Mouse (Mus musculus) hindbrain, embryonic 16.5 days (tissue): ENCODE measurements at regions not wholly inside any gene's neighbourhood (a gene's known extent, or its start where the extent isn't known, plus 50 kb on each side); places are given as distances from the start of the nearest gene placed in this dataset.
A peak's percentile ranks its signal among the peaks of the same experiment; 100 is the strongest.

Experiments used
- ATAC-seq: fragments of 200-750 bp; cut with Nextera tagmentation; 2 replicates; pipeline ENCODE4 v1.8.0; 2017; ENCODE audit warnings: moderate TSS enrichment, moderate library complexity
- H3K27ac ChIP-seq: fragments of 300-500 bp; sonication (generic); 2 replicates; pipeline ENCODE4 v1.5.1; 2014; ENCODE audit warnings: low read depth, mild to moderate bottlenecking, control low read depth, low read length, moderate library complexity
- H3K27me3 ChIP-seq: fragments of 300-500 bp; sonication (generic); replicated peaks from 2 replicates; pipeline ENCODE4 v1.6.1; 2014; ENCODE audit warnings: low read length; ENCODE audit not compliant: control insufficient read depth, insufficient read depth
- H3K36me3 ChIP-seq: fragments of 300-500 bp; sonication (generic); 2 replicates; pipeline ENCODE4 v1.6.1; 2014; ENCODE audit warnings: mild to moderate bottlenecking, low read length, moderate library complexity, mixed read lengths; ENCODE audit not compliant: control insufficient read depth, insufficient read depth
- H3K4me1 ChIP-seq: fragments of 300-500 bp; sonication (generic); 2 replicates; pipeline ENCODE4 v1.6.1; 2014; ENCODE audit warnings: low read depth, low read length; ENCODE audit not compliant: control insufficient read depth, insufficient read depth
- H3K4me2 ChIP-seq: fragments of 300-500 bp; sonication (generic); 2 replicates; pipeline ENCODE4 v1.6.1; 2014; ENCODE audit warnings: mild to moderate bottlenecking, low read length, control low read depth, moderate library complexity
- H3K4me3 ChIP-seq: fragments of 300-500 bp; sonication (generic); 2 replicates; pipeline ENCODE4 v1.5.1; 2014; ENCODE audit warnings: mild to moderate bottlenecking, low read length, control low read depth, moderate library complexity
- H3K9ac ChIP-seq: fragments of 300-500 bp; sonication (generic); 2 replicates; pipeline ENCODE4 v1.6.1; 2014; ENCODE audit warnings: low read depth, mild to moderate bottlenecking, control low read depth, low read length, moderate library complexity
- H3K9me3 ChIP-seq: fragments of 300-500 bp; sonication (generic); 2 replicates; pipeline ENCODE4 v1.6.1; 2014; ENCODE audit warnings: mild to moderate bottlenecking, low read length, moderate library complexity; ENCODE audit not compliant: control insufficient read depth
- WGBS: fragments of 180-500 bp; shearing (Covaris S2); extraction: QIAGEN DNeasy Blood & Tissue Kit; methylation state at CpG from one replicate; pipeline ENCODE4 v1.1.7; 2014; 5-methylcytosine and 5-hydroxymethylcytosine counted together

DNA sequence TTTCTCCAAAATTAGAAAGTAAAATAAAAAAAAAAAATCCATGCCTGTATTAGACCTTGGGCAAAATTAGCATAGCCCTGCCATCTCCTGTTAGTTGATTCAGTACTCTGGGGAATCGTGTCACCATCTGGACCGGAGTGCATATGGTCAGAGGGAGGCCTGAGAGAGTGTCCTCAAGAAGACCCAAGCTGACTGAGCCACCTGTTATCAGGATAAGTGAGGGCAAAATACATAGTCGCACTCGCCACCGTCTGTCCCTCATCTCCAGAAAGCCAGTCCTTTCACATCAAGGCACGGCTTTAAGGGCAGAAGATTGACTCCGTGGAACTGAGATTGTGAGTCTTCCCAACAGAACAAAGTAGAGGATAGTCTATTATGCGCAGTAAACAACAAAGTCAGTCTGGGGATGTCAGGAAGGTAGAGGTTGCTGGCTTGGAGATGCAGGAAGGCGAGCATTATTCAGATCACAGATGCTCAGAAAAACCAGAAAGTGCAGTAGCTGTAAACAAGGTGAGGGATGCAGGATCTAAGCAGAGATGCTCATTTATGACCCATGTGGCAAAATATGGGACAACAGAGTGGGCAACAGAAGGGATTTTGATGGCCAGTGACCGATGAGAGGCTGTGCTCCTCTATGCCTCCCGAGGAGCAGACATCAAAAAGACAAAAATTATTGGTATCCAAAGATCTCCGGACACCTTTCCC is 88.8 kb upstream of the Trhde start:
- Histone ChIP-seq H3K27me3 (no peaks in the 10 kb centered on the region), H3K4me1 (no peaks in the 10 kb centered on the region), H3K27ac (no peak overlapping the region), H3K4me2 (no peak overlapping the region), H3K36me3 (no peaks in the 10 kb centered on the region), H3K4me3 (no peak overlapping the region), H3K9ac (no peak overlapping the region), H3K9me3 (no peaks in the 10 kb centered on the region)
- ATAC-seq = peak; percentile 60; the same call in 1 of the 2 replicates
- WGBS = 85% methylated on average over 12 of the region's 12 CpGs

DNA sequence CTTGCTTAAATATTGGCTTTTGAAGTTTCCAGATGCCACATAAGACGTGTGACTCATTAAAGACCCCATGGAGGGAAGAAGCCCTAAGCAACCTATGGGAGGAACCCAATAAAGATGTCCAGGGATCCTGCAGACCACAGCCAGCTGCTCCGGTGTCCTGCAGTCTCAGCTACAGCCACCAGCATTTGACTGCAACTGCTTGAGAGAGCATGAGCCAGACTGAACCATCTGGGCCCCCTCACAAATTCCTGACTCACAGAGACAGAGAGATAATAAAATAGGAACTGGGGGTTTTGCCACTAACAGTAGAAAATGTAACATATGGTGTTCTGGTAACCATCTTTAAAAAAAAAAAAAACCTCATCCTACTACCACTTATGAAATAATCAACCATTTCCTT is 69.1 kb upstream of the Trhde start:
- Histone ChIP-seq H3K9ac (no peak overlapping the region), H3K36me3 (no peaks in the 10 kb centered on the region), H3K9me3 (no peaks in the 10 kb centered on the region), H3K27ac (no peak overlapping the region), H3K27me3 (no peaks in the 10 kb centered on the region), H3K4me1 (no peaks in the 10 kb centered on the region), H3K4me3 (no peak overlapping the region), H3K4me2 (no peak overlapping the region)
- 58% methylated on average over 2 of the region's 2 CpGs for WGBS
- ATAC-seq = peak; percentile 78

DNA sequence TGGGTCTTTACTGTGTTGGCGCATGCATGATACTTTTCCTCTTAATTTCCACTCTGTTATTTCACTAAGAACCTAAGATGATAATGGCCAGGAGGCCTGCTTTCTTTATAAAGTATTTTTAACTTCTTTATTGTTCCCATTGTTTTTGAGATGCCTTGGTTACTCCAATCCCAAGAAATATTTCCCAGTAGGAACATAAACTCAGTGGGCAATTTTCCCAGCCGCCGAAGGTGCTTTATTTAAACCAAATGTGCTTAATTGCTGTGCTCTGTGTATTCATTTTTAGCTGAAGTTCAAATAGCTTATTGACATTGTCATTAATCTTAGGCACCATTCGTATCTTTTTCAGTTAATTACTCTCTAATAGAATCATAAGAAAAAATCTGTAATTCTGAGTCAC is 55.1 kb upstream of the Trhde start:
- H3K27ac ChIP-seq = no peak overlapping the region
- ATAC-seq = no peak
- no peak overlapping the region for H3K9ac ChIP-seq
- no peak overlapping the region for H3K4me3 ChIP-seq
- 63% methylated on average over 4 of the region's 4 CpGs for WGBS
- H3K36me3 ChIP-seq = no peaks in the 10 kb centered on the region
- H3K4me1 ChIP-seq = no peaks in the 10 kb centered on the region
- H3K4me2 ChIP-seq = no peak overlapping the region
- no peaks in the 10 kb centered on the region for H3K27me3 ChIP-seq
- no peaks in the 10 kb centered on the region for H3K9me3 ChIP-seq

DNA sequence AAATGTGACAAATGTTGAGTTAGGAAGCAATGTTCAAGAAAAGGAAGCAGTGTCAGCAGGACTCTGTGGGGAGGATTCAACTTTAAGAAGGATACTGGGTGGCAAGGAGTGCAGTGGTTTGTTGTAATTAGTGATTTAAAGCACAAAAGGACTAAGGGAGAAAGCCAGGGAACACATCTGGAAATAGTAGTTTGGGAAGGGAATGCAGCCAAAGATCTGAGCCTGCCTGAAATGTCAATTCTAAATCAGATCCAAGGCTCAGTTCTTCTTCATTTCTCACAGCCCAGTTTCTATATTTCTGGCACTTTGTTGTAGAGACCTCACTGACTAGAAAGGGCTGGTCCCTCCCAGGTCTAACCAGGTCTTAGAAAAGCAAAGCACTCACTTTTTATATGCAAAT is 50.6 kb upstream of the Trhde start:
- no peak overlapping the region for H3K27ac ChIP-seq
- no peaks in the 10 kb centered on the region for H3K27me3 ChIP-seq
- no peak for ATAC-seq
- no peaks in the 10 kb centered on the region for H3K36me3 ChIP-seq
- no peak overlapping the region for H3K4me3 ChIP-seq
- no peak overlapping the region for H3K4me2 ChIP-seq
- no peaks in the 10 kb centered on the region for H3K4me1 ChIP-seq
- H3K9ac ChIP-seq = no peak overlapping the region
- no peaks in the 10 kb centered on the region for H3K9me3 ChIP-seq
